Mouse (Mus musculus) C2C12 (cell line): ENCODE data around the gene Acsl1. TPM values are rescaled to one million over a fixed set of nuclear protein-coding genes. Genes with fewer than 3 reads are reported as not detected.
A peak's percentile ranks its signal among the peaks of the same experiment; 100 is the strongest.

Experiments
- H3K27me3 ChIP-seq: one replicate; pipeline ENCODE4 v1.6.1; 2011; ENCODE audit not compliant: control insufficient read depth, insufficient read depth, insufficient read length
- H3K36me3 ChIP-seq: one replicate; pipeline ENCODE4 v1.6.1; 2011; ENCODE audit not compliant: control insufficient read depth, insufficient read depth
- H3K4me3 ChIP-seq: one replicate; pipeline ENCODE4 v1.5.1; 2011; ENCODE audit warnings: mild to moderate bottlenecking, control low read depth; ENCODE audit not compliant: poor library complexity, insufficient read depth, severe bottlenecking
- H3K79me2 ChIP-seq: one replicate; pipeline ENCODE4 v1.6.1; 2011; ENCODE audit not compliant: control insufficient read depth, insufficient read depth
- H3K79me3 ChIP-seq: one replicate; pipeline ENCODE4 v1.6.1; 2011; ENCODE audit warnings: low read depth, control low read depth
- H3ac ChIP-seq: one replicate; pipeline ENCODE3; 2011; ENCODE audit warnings: low read depth; ENCODE audit not compliant: control insufficient read depth, insufficient read length
- CEBPB ChIP-seq: IDR thresholded peaks from one replicate; pipeline ENCODE4 v1.6.1; 2011; ENCODE audit warnings: low read depth, mild to moderate bottlenecking, control low read depth, moderate library complexity
- CTCF ChIP-seq: IDR thresholded peaks from one replicate; pipeline ENCODE4 v1.5.1; 2011; ENCODE audit not compliant: control insufficient read depth, insufficient read depth, insufficient read length
- FOSL1 ChIP-seq: IDR thresholded peaks from one replicate; pipeline ENCODE4 v1.8.0; 2011; ENCODE audit warnings: mild to moderate bottlenecking, low read length; ENCODE audit not compliant: poor library complexity, insufficient read depth, severe bottlenecking
- MAX ChIP-seq: IDR thresholded peaks from one replicate; pipeline ENCODE4 v1.6.1; 2011; ENCODE audit warnings: mild to moderate bottlenecking, control low read depth
- MYOD1 ChIP-seq: IDR thresholded peaks from one replicate; pipeline ENCODE4 v1.6.1; 2011; ENCODE audit warnings: low read depth; ENCODE audit not compliant: control insufficient read depth, insufficient read length
- MYOG ChIP-seq: IDR thresholded peaks from one replicate; pipeline ENCODE4 v1.6.1; 2011; ENCODE audit not compliant: control insufficient read depth, insufficient read length; ENCODE audit errors: extremely low read depth
- USF1 ChIP-seq: IDR thresholded peaks from one replicate; pipeline ENCODE4 v1.6.1; 2011; ENCODE audit warnings: low read depth, mild to moderate bottlenecking, control low read depth, moderate library complexity
- long read RNA-seq, 2 experiments: library from polyadenylated mRNA; unstranded; transcript quantifications; one replicate each; pipeline ENCODE4 v2.0.0; 2019 to 2020
- polyA plus RNA-seq: library from polyadenylated mRNA; unstranded; fragments of >200 nt; fragmentation: generic; extraction: Trizol; gene quantifications from one replicate; pipeline ENCODE4 v1.2.1, GENCODE M21; 2012; ENCODE audit warnings: missing spikeins

Gene Acsl1
- 1.6 TPM for polyA plus RNA-seq
- long read RNA-seq, experiment 1, partial matches to known transcripts, result 1 of 5 reads
- long read RNA-seq, experiment 1, other reads (novel, unspliced or antisense), result 0 of 5 reads
- long read RNA-seq, experiment 2, transcript Acsl1-201 (21 exons, 3,897 nt), result major isoform, 51 of 66 reads
- long read RNA-seq, experiment 2, partial matches to known transcripts, result 8 of 66 reads
- long read RNA-seq, experiment 2, other reads (novel, unspliced or antisense), result 7 of 66 reads

- Histone ChIP-seq H3K79me3 (no peaks in the 10 kb centered on the region), H3K27me3 (no peaks in the 10 kb centered on the region), H3K4me3 (peak within 1 kb of the TSS; percentile 44), H3K79me2 (no peaks in the 10 kb centered on the region), H3ac (peak within 1 kb of the TSS; percentile 76), H3K36me3 (no peaks in the 10 kb centered on the region)
- TF ChIP-seq MYOD1 (peak; percentile 3), MAX (peak; percentile 7), USF1 (no peak)
These were observed at the start of gene Acsl1 for GRCm38 (mm10) chr8:46470792-46471781. Acsl1 (plus strand) TSS chr8:46471037.

GRCm38 (mm10) chr8:46421515-46421914, 49.3 kb upstream of the Acsl1 start:
- H3K79me2 ChIP-seq, result no peaks in the 10 kb centered on the region
- no peaks in the 10 kb centered on the region for H3K79me3 ChIP-seq
- no peaks in the 10 kb centered on the region for H3K36me3 ChIP-seq
- H3K27me3 ChIP-seq, result peaks cover 4% of the 10 kb centered on the region
- no peak for TF ChIP-seq MYOD1
- H3K4me3 ChIP-seq, result no peak overlapping the region
- H3ac ChIP-seq, result no peak overlapping the region

- H3K36me3 ChIP-seq, result no peaks in the 10 kb centered on the region
- H3K79me2 ChIP-seq, result no peaks in the 10 kb centered on the region
- H3K4me3 ChIP-seq, result no peak overlapping the region
- no peaks in the 10 kb centered on the region for H3K27me3 ChIP-seq
- no peaks in the 10 kb centered on the region for H3K79me3 ChIP-seq
- H3ac ChIP-seq, result no peak overlapping the region
- TF ChIP-seq MYOD1 (no peak), FOSL1 (no peak)
These were observed 42.9 kb upstream of the Acsl1 start for GRCm38 (mm10) chr8:46427940-46428339.

- no peak for TF ChIP-seq CTCF
- TF ChIP-seq CEBPB, result no peak
- peak; percentile 21 for TF ChIP-seq MYOD1
- TF ChIP-seq MAX, result peak; percentile 90
- peak; percentile 85 for TF ChIP-seq FOSL1
- peak; percentile 92 for TF ChIP-seq USF1
- TF ChIP-seq MYOG, result no peak
- Histone ChIP-seq H3ac (no peak overlapping the region), H3K27me3 (no peaks in the 10 kb centered on the region), H3K79me3 (no peaks in the 10 kb centered on the region), H3K36me3 (no peaks in the 10 kb centered on the region), H3K79me2 (no peaks in the 10 kb centered on the region), H3K4me3 (no peak overlapping the region)
These were observed 41.0 kb upstream of the Acsl1 start for GRCm38 (mm10) chr8:46429871-46430270.

- TF ChIP-seq MYOD1, result no peak
- H3K79me3 ChIP-seq, result no peaks in the 10 kb centered on the region
- H3ac ChIP-seq, result no peak overlapping the region
These were observed 38.9 kb upstream of the Acsl1 start for GRCm38 (mm10) chr8:46431921-46432320.

GRCm38 (mm10) chr8:46432581-46432980, 38.3 kb upstream of the Acsl1 start:
- no peak overlapping the region for H3K4me3 ChIP-seq
- H3K79me2 ChIP-seq, result no peaks in the 10 kb centered on the region
- H3K79me3 ChIP-seq, result no peaks in the 10 kb centered on the region
- no peak for TF ChIP-seq MYOD1
- TF ChIP-seq FOSL1, result no peak
- TF ChIP-seq CEBPB, result no peak
- TF ChIP-seq CTCF, result no peak
- no peak for TF ChIP-seq USF1
- TF ChIP-seq MYOG, result no peak
- no peak for TF ChIP-seq MAX
- H3ac ChIP-seq, result no peak overlapping the region
- no peaks in the 10 kb centered on the region for H3K36me3 ChIP-seq
- H3K27me3 ChIP-seq, result no peaks in the 10 kb centered on the region

More at GRCm38 (mm10) chr8:46431921-46432320, 38.9 kb upstream of the Acsl1 start:
- Histone ChIP-seq H3K4me3 (no peak overlapping the region), H3K36me3 (no peaks in the 10 kb centered on the region), H3K79me2 (no peaks in the 10 kb centered on the region), H3K27me3 (no peaks in the 10 kb centered on the region)
